Mouse (Mus musculus): ENCODE results near the gene Prr13. TPM values are rescaled to one million over a fixed set of nuclear protein-coding genes. Genes with fewer than 3 reads are reported as not detected.

Gene Prr13
- total and polyA plus RNA-seq, 2 experiments = 7.3 to 93.4 TPM

GRCm38 (mm10) chr15:102461430-102462075, 2.7 kb downstream of the Prr13 start:
- no peak overlapping the region for H3K9ac ChIP-seq (ENCODE audit: low read depth, low read length)
- H3K79me2 ChIP-seq (ENCODE audit: control insufficient read depth, insufficient read depth, low read length) = no peaks in the 10 kb centered on the region; the same call in 1 of the 2 replicates
- peaks cover 9% of the 10 kb centered on the region for H3K4me1 ChIP-seq (ENCODE audit: control insufficient read depth, insufficient read depth, low read length)
- H3K27ac ChIP-seq (replicated peaks; ENCODE audit: insufficient read depth, low read depth, low read length) = no peak overlapping the region
- no peaks in the 10 kb centered on the region for H3K27me3 ChIP-seq (ENCODE audit: control insufficient read depth, insufficient read depth, low read length)
- no peak overlapping the region for H3K4me3 ChIP-seq (ENCODE audit: insufficient read depth, low read depth, low read length)
- no peak for DNase-seq (ENCODE audit: extremely low read depth, low read depth, low spot score)
- 78% methylated on average over 9 of the region's 9 CpGs for WGBS
- H3K36me3 ChIP-seq (ENCODE audit: control insufficient read depth, insufficient read depth, low read length) = peaks cover 7% of the 10 kb centered on the region; the same call in 1 of the 2 replicates
- TF ChIP-seq POLR2A (IDR thresholded peaks at IDR 0.05; ENCODE audit: extremely low read depth, insufficient read depth, low read length) (no peak), CTCF (IDR thresholded peaks at IDR 0.05; ENCODE audit: low read depth, low read length) (no peak)

- Histone ChIP-seq H3K9ac (ENCODE audit: low read depth, low read length) (no peak overlapping the region), H3K4me3 (ENCODE audit: insufficient read depth, low read depth, low read length) (no peak overlapping the region), H3K27me3 (ENCODE audit: control insufficient read depth, insufficient read depth, low read length) (no peaks in the 10 kb centered on the region), H3K27ac (replicated peaks; ENCODE audit: insufficient read depth, low read depth, low read length) (no peak overlapping the region), H3K36me3 (ENCODE audit: control insufficient read depth, insufficient read depth, low read length) (peaks cover 7% of the 10 kb centered on the region; the same call in 1 of the 2 replicates), H3K4me1 (ENCODE audit: control insufficient read depth, insufficient read depth, low read length) (peaks cover 9% of the 10 kb centered on the region), H3K79me2 (ENCODE audit: control insufficient read depth, insufficient read depth, low read length) (no peaks in the 10 kb centered on the region; the same call in 1 of the 2 replicates)
- TF ChIP-seq POLR2A (IDR thresholded peaks at IDR 0.05; ENCODE audit: extremely low read depth, insufficient read depth, low read length) (no peak), CTCF (IDR thresholded peaks at IDR 0.05; ENCODE audit: low read depth, low read length) (peak; percentile 21; the same call in 1 of the 2 replicates)
- DNase-seq (ENCODE audit: extremely low read depth, low read depth, low spot score) = peak; percentile 34
Measured at GRCm38 (mm10) chr15:102463666-102464065, 4.8 kb downstream of the Prr13 start.

GRCm38 (mm10) chr15:102468675-102469370, 10.0 kb downstream of the Prr13 start:
- H3K4me3 ChIP-seq (ENCODE audit: insufficient read depth, low read depth, low read length) = no peak overlapping the region
- H3K4me1 ChIP-seq (ENCODE audit: control insufficient read depth, insufficient read depth, low read length) = peaks cover 9% of the 10 kb centered on the region; the same call in 1 of the 2 replicates
- peaks cover 8% of the 10 kb centered on the region for H3K79me2 ChIP-seq (ENCODE audit: control insufficient read depth, insufficient read depth, low read length)
- WGBS = 98% methylated on average over 9 of the region's 9 CpGs
- no peak for DNase-seq (ENCODE audit: extremely low read depth, low read depth, low spot score)
- H3K27ac ChIP-seq (replicated peaks; ENCODE audit: insufficient read depth, low read depth, low read length) = no peak overlapping the region
- TF ChIP-seq CTCF (IDR thresholded peaks at IDR 0.05; ENCODE audit: low read depth, low read length) (no peak), POLR2A (IDR thresholded peaks at IDR 0.05; ENCODE audit: extremely low read depth, insufficient read depth, low read length) (no peak)
- no peaks in the 10 kb centered on the region for H3K27me3 ChIP-seq (ENCODE audit: control insufficient read depth, insufficient read depth, low read length)
- peaks cover 7% of the 10 kb centered on the region for H3K36me3 ChIP-seq (ENCODE audit: control insufficient read depth, insufficient read depth, low read length)
- no peak overlapping the region for H3K9ac ChIP-seq (ENCODE audit: low read depth, low read length)

- H3K36me3 ChIP-seq (ENCODE audit: control insufficient read depth, insufficient read depth, low read length) = peaks cover 19% of the 10 kb centered on the region
- TF ChIP-seq POLR2A (IDR thresholded peaks at IDR 0.05; ENCODE audit: extremely low read depth, insufficient read depth, low read length) = peak; percentile 60; the same call in 1 of the 2 replicates
- TF ChIP-seq CTCF (IDR thresholded peaks at IDR 0.05; ENCODE audit: low read depth, low read length) = peak; percentile 84
Measured at GRCm38 (mm10) chr15:102470183-102470604, 11.4 kb downstream of the Prr13 start, which contains the start of gene Pcbp2. TSS of gene Pcbp2 (plus strand) at chr15:102470539.

GRCm38 (mm10) chr15:102470605-102471294, 11.9 kb downstream of the Prr13 start:
- WGBS = under 1% methylated on average over 44 of the region's 67 CpGs
- peak overlapping the region; percentile 86 for H3K9ac ChIP-seq (ENCODE audit: low read depth, low read length)
- DNase-seq (ENCODE audit: extremely low read depth, low read depth, low spot score) = peak; percentile 57
- peaks cover 9% of the 10 kb centered on the region; the same call in 1 of the 2 replicates for H3K4me1 ChIP-seq (ENCODE audit: control insufficient read depth, insufficient read depth, low read length)
- peak overlapping the region; percentile 80 for H3K4me3 ChIP-seq (ENCODE audit: insufficient read depth, low read depth, low read length)
- H3K27ac ChIP-seq (replicated peaks; ENCODE audit: insufficient read depth, low read depth, low read length) = peak overlapping the region; percentile 84
- peaks cover 24% of the 10 kb centered on the region for H3K36me3 ChIP-seq (ENCODE audit: control insufficient read depth, insufficient read depth, low read length)
- TF ChIP-seq POLR2A (IDR thresholded peaks at IDR 0.05; ENCODE audit: extremely low read depth, insufficient read depth, low read length) = no peak
- no peak for TF ChIP-seq CTCF (IDR thresholded peaks at IDR 0.05; ENCODE audit: low read depth, low read length)
- no peaks in the 10 kb centered on the region for H3K27me3 ChIP-seq (ENCODE audit: control insufficient read depth, insufficient read depth, low read length)
- peaks cover 8% of the 10 kb centered on the region for H3K79me2 ChIP-seq (ENCODE audit: control insufficient read depth, insufficient read depth, low read length)

More at GRCm38 (mm10) chr15:102470183-102470604, 11.4 kb downstream of the Prr13 start, which contains the start of gene Pcbp2:
- WGBS = under 1% methylated on average over 40 of the region's 40 CpGs
- Histone ChIP-seq H3K79me2 (ENCODE audit: control insufficient read depth, insufficient read depth, low read length) (peaks cover 8% of the 10 kb centered on the region), H3K4me1 (ENCODE audit: control insufficient read depth, insufficient read depth, low read length) (peaks cover 9% of the 10 kb centered on the region; the same call in 1 of the 2 replicates), H3K4me3 (ENCODE audit: insufficient read depth, low read depth, low read length) (peak within 1 kb of the TSS; percentile 80), H3K27ac (replicated peaks; ENCODE audit: insufficient read depth, low read depth, low read length) (peak within 1 kb of the TSS; percentile 84), H3K27me3 (ENCODE audit: control insufficient read depth, insufficient read depth, low read length) (no peaks in the 10 kb centered on the region), H3K9ac (ENCODE audit: low read depth, low read length) (peak within 1 kb of the TSS; percentile 86)
- DNase-seq (ENCODE audit: extremely low read depth, low read depth, low spot score) = peak; percentile 92
